Mouse (Mus musculus) thymus, adult 2 months (tissue): ENCODE results near the gene Spdef. TPM values are rescaled to one million over a fixed set of nuclear protein-coding genes. Genes with fewer than 3 reads are reported as not detected.

Source experiments
- DNase-seq: peaks from one replicate; pipeline ENCODE4 v3.0.0; 2021
- H3K27ac ChIP-seq: fragments of 200-500 bp; 2 replicates; pipeline ENCODE4 v1.5.1; 2012; ENCODE audit warnings: low read length, control low read depth; ENCODE audit not compliant: control insufficient read depth, insufficient read depth
- H3K27me3 ChIP-seq: fragments of 200-500 bp; 2 replicates; pipeline ENCODE4 v1.6.1; 2012; ENCODE audit warnings: mild to moderate bottlenecking, low read length, moderate library complexity, mixed read lengths; ENCODE audit not compliant: control insufficient read depth, insufficient read depth
- H3K36me3 ChIP-seq: fragments of 200-500 bp; 2 replicates; pipeline ENCODE4 v1.6.1; 2012; ENCODE audit warnings: mild to moderate bottlenecking, low read length, moderate library complexity; ENCODE audit not compliant: control insufficient read depth, insufficient read depth
- H3K4me1 ChIP-seq: fragments of 200-500 bp; replicated peaks from 2 replicates; pipeline ENCODE4 v1.6.1; 2012; ENCODE audit warnings: low read length; ENCODE audit not compliant: control insufficient read depth, insufficient read depth
- H3K4me3 ChIP-seq: fragments of 200-500 bp; 2 replicates; pipeline ENCODE4 v1.5.1; 2012; ENCODE audit warnings: mild to moderate bottlenecking, low read length, control low read depth, moderate library complexity; ENCODE audit not compliant: control insufficient read depth, insufficient read depth
- CTCF ChIP-seq: fragments of 200-500 bp; IDR thresholded peaks from 2 replicates; pipeline ENCODE4 v1.5.1; 2012; ENCODE audit warnings: mild to moderate bottlenecking, control low read depth, low read length, moderate library complexity, borderline replicate concordance; ENCODE audit not compliant: control insufficient read depth, poor library complexity, insufficient read depth; ENCODE audit errors: extremely low read depth
- POLR2A ChIP-seq: fragments of 200-500 bp; IDR thresholded peaks from 2 replicates; pipeline ENCODE4 v1.6.1; 2012; ENCODE audit warnings: mild to moderate bottlenecking, low read length, control low read depth, moderate library complexity; ENCODE audit not compliant: control insufficient read depth, poor library complexity, insufficient read depth; ENCODE audit errors: extremely low read depth
- WGBS: fragments of 180-500 bp; shearing (Covaris S2); methylation state at CpG from one replicate; pipeline ENCODE4 v1.1.7; 2018; 5-methylcytosine and 5-hydroxymethylcytosine counted together
- polyA plus RNA-seq: library from polyadenylated mRNA; depleted of rRNA; stranded (reverse); fragments of >200 nt; gene quantifications from 2 replicates; pipeline ENCODE4 v1.2.3, GENCODE M21; 2012

The Spdef gene
- polyA plus RNA-seq, 1 experiment = 0.58 TPM

GRCm38 (mm10) chr17:27726527-27726926 lies 2.2 kb downstream of the Spdef start:
- Histone ChIP-seq H3K27me3 (no peaks in the 10 kb centered on the region), H3K36me3 (no peaks in the 10 kb centered on the region), H3K4me3 (no peak overlapping the region), H3K4me1 (peaks cover 6% of the 10 kb centered on the region; the same call in 1 of the 2 replicates), H3K27ac (no peak overlapping the region)
- TF ChIP-seq POLR2A = no peak
- TF ChIP-seq CTCF = no peak
- 53% methylated on average over 7 of the region's 7 CpGs for WGBS
- DNase-seq = no peak

DNA sequence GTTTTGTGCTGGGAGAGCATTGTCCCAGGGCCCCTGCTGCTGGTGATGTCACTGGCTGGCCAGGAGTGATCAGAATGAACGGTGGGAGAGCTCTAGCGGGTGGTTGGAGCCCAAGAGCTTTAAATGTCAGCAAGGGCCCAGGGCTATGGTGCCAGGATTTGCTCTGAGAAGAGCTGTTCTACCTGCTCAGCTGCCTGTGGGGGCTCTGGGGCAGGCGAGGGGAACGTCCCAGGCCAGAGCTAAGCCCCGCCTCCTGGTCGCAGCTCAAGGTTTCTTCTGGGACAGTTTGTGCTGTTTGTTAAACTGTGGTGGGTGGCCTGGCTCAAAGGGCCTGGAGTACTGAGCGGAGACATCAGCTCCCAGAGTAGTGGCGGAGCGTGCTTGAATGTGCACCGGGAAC lies 3.3 kb downstream of the Spdef start:
- DNase-seq = no peak
- Histone ChIP-seq H3K4me3 (no peak overlapping the region), H3K27me3 (no peaks in the 10 kb centered on the region), H3K36me3 (no peaks in the 10 kb centered on the region), H3K27ac (no peak overlapping the region), H3K4me1 (peaks cover 6% of the 10 kb centered on the region; the same call in 1 of the 2 replicates)
- TF ChIP-seq POLR2A = no peak
- TF ChIP-seq CTCF = no peak
- WGBS = 42% methylated on average over 10 of the region's 10 CpGs

DNA sequence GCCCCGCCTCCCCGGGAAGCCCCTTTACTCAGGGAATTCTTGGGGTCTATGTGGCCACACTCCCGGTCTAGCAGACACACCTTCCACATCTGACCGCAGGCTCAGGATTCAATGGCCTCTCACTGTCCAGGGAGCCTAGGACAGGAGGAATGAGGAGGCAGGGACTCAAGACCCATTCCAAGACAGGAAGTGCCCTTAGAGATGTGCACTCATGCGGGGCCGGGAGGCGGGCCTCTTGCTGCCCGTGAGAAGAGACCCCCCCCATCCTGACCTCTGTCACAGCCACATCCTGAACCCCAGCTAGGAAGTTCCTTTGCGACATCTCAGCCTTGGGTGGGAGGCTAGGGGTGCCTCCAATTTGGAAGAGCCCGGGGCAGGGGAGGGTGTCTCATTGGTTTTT lies 3.7 kb downstream of the Spdef start:
- no peak for DNase-seq
- TF ChIP-seq POLR2A (no peak), CTCF (no peak)
- Histone ChIP-seq H3K36me3 (no peaks in the 10 kb centered on the region), H3K4me1 (peaks cover 6% of the 10 kb centered on the region; the same call in 1 of the 2 replicates), H3K27ac (no peak overlapping the region), H3K27me3 (no peaks in the 10 kb centered on the region), H3K4me3 (no peak overlapping the region)
- WGBS = 31% methylated on average over 10 of the region's 10 CpGs

GRCm38 (mm10) chr17:27724327-27724726 lies 4.4 kb downstream of the Spdef start:
- H3K4me3 ChIP-seq = no peak overlapping the region
- 22% methylated on average over 3 of the region's 3 CpGs for WGBS
- no peaks in the 10 kb centered on the region for H3K36me3 ChIP-seq
- H3K4me1 ChIP-seq = peaks cover 6% of the 10 kb centered on the region; the same call in 1 of the 2 replicates
- no peak for DNase-seq
- TF ChIP-seq POLR2A (no peak), CTCF (no peak)
- H3K27ac ChIP-seq = no peak overlapping the region
- no peaks in the 10 kb centered on the region for H3K27me3 ChIP-seq

- TF ChIP-seq POLR2A = no peak
- no peak for TF ChIP-seq CTCF
- 91% methylated on average over 9 of the region's 9 CpGs for WGBS
- DNase-seq = no peak
- Histone ChIP-seq H3K4me3 (no peak overlapping the region), H3K27ac (no peak overlapping the region), H3K36me3 (no peaks in the 10 kb centered on the region), H3K27me3 (no peaks in the 10 kb centered on the region), H3K4me1 (peaks cover 6% of the 10 kb centered on the region; the same call in 1 of the 2 replicates)
These were observed 7.6 kb downstream of the Spdef start for GRCm38 (mm10) chr17:27721125-27721664.

- H3K27me3 ChIP-seq = no peaks in the 10 kb centered on the region
- TF ChIP-seq POLR2A (no peak), CTCF (no peak)
- no peak overlapping the region for H3K27ac ChIP-seq
- H3K4me3 ChIP-seq = no peak overlapping the region
- 88% methylated on average over 9 of the region's 9 CpGs for WGBS
- DNase-seq = no peak
- peaks cover 5% of the 10 kb centered on the region; the same call in 1 of the 2 replicates for H3K4me1 ChIP-seq
- no peaks in the 10 kb centered on the region for H3K36me3 ChIP-seq
These were observed 8.4 kb downstream of the Spdef start for GRCm38 (mm10) chr17:27720326-27720725.

DNA sequence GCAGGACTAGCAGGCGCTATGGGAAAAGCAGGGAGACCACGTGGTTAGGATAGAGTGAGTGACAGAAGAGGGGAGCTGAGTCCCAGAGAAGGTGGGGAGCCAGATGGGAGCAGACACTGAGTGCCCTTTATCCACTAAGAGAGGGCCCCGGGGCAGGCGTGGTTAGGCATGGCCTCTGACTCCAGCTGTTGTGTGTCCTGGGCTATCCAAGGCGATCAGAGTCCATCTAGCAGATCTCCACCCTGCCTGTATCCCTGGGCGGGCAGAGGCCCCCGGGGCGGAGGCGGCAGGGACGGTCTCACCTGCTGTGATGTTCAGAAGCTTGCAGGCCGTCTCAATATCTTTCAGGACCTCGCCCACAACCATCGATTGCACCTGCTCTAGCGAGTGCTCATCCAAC lies 9.1 kb downstream of the Spdef start:
- no peaks in the 10 kb centered on the region for H3K36me3 ChIP-seq
- H3K4me3 ChIP-seq = no peak overlapping the region
- 87% methylated on average over 14 of the region's 14 CpGs for WGBS
- no peak for DNase-seq
- H3K27me3 ChIP-seq = no peaks in the 10 kb centered on the region
- no peaks in the 10 kb centered on the region; the same call in 1 of the 2 replicates for H3K4me1 ChIP-seq
- TF ChIP-seq CTCF = no peak
- TF ChIP-seq POLR2A = no peak
- H3K27ac ChIP-seq = no peak overlapping the region

GRCm38 (mm10) chr17:27718250-27718649 lies 10.5 kb downstream of the Spdef start:
- Histone ChIP-seq H3K4me1 (no peaks in the 10 kb centered on the region; the same call in 1 of the 2 replicates), H3K27ac (no peak overlapping the region), H3K36me3 (no peaks in the 10 kb centered on the region), H3K27me3 (no peaks in the 10 kb centered on the region), H3K4me3 (no peak overlapping the region)
- no peak for DNase-seq
- TF ChIP-seq CTCF (no peak), POLR2A (no peak)
- WGBS = 68% methylated on average over 5 of the region's 5 CpGs
